Mouse (Mus musculus) liver, adult 2 months (tissue): ENCODE results near the gene Megf11.

ENCODE experiments used
- CTCF ChIP-seq: fragments of 200-500 bp; IDR thresholded peaks from 2 replicates; pipeline ENCODE4 v1.5.1; 2011; ENCODE audit warnings: low read depth, low read length, control low read depth
- POLR2A ChIP-seq: fragments of 200-500 bp; IDR thresholded peaks from 2 replicates; pipeline ENCODE4 v1.6.1; 2011; ENCODE audit warnings: low read length, control low read depth; ENCODE audit not compliant: insufficient read depth; ENCODE audit errors: extremely low read depth

- no peak for TF ChIP-seq CTCF
- TF ChIP-seq POLR2A = no peak
Observed at GRCm38 (mm10) chr9:64473170-64473569, 87.7 kb downstream of the Megf11 start.
